Mouse (Mus musculus) hindbrain, embryonic 16.5 days (tissue): ENCODE measurements around the gene Tmed11. TPM values are rescaled to one million over a fixed set of nuclear protein-coding genes. Genes with fewer than 3 reads are reported as not detected.
"Not testable (repeated sequence)": the region's sequence is repeated elsewhere in the genome, so short reads cannot be mapped to it uniquely, and the experiment has no call there.

Experiments used
- ATAC-seq: fragments of 200-750 bp; cut with Nextera tagmentation; 2 replicates; pipeline ENCODE4 v1.8.0; 2017; ENCODE audit warnings: moderate TSS enrichment, moderate library complexity
- H3K27ac ChIP-seq: fragments of 300-500 bp; sonication (generic); 2 replicates; pipeline ENCODE4 v1.5.1; 2014; ENCODE audit warnings: low read depth, mild to moderate bottlenecking, control low read depth, low read length, moderate library complexity
- H3K27me3 ChIP-seq: fragments of 300-500 bp; sonication (generic); replicated peaks from 2 replicates; pipeline ENCODE4 v1.6.1; 2014; ENCODE audit warnings: low read length; ENCODE audit not compliant: control insufficient read depth, insufficient read depth
- H3K36me3 ChIP-seq: fragments of 300-500 bp; sonication (generic); 2 replicates; pipeline ENCODE4 v1.6.1; 2014; ENCODE audit warnings: mild to moderate bottlenecking, low read length, moderate library complexity, mixed read lengths; ENCODE audit not compliant: control insufficient read depth, insufficient read depth
- H3K4me1 ChIP-seq: fragments of 300-500 bp; sonication (generic); 2 replicates; pipeline ENCODE4 v1.6.1; 2014; ENCODE audit warnings: low read depth, low read length; ENCODE audit not compliant: control insufficient read depth, insufficient read depth
- H3K4me2 ChIP-seq: fragments of 300-500 bp; sonication (generic); 2 replicates; pipeline ENCODE4 v1.6.1; 2014; ENCODE audit warnings: mild to moderate bottlenecking, low read length, control low read depth, moderate library complexity
- H3K4me3 ChIP-seq: fragments of 300-500 bp; sonication (generic); 2 replicates; pipeline ENCODE4 v1.5.1; 2014; ENCODE audit warnings: mild to moderate bottlenecking, low read length, control low read depth, moderate library complexity
- H3K9ac ChIP-seq: fragments of 300-500 bp; sonication (generic); 2 replicates; pipeline ENCODE4 v1.6.1; 2014; ENCODE audit warnings: low read depth, mild to moderate bottlenecking, control low read depth, low read length, moderate library complexity
- H3K9me3 ChIP-seq: fragments of 300-500 bp; sonication (generic); 2 replicates; pipeline ENCODE4 v1.6.1; 2014; ENCODE audit warnings: mild to moderate bottlenecking, low read length, moderate library complexity; ENCODE audit not compliant: control insufficient read depth
- WGBS: fragments of 180-500 bp; shearing (Covaris S2); extraction: QIAGEN DNeasy Blood & Tissue Kit; methylation state at CpG from one replicate; pipeline ENCODE4 v1.1.7; 2014; 5-methylcytosine and 5-hydroxymethylcytosine counted together
- polyA plus RNA-seq: library from polyadenylated mRNA; unstranded; fragments of >200 nt; fragmentation: Nextera tagmentation; extraction: Ambion mirVana; gene quantifications from 2 replicates; pipeline ENCODE4 v1.2.1, GENCODE M21; 2015

The Tmed11 gene
- polyA plus RNA-seq, 1 experiment from 2014 or later, result not detected

DNA sequence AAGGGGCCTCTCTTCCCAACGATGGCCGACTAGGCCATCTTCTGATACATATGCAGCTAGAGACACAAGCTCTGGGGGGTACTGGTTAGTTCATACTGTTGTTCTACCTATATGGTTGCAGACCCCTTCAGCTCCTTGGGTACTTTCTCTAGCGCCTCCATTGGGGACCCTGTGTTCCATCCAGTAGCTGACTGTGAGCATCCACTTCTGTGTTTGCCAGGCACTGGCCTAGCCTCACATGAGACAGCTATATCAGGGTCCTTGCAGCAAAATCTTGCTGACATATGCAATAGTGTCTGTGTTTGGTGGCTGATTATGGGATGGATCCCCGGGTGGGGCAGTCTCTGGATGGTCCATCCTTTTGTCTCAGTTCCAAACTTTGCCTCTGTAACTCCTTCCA is 43.9 kb downstream of the Tmed11 start:
- not testable (repeated sequence) for H3K4me1 ChIP-seq, H3K9ac ChIP-seq, H3K27me3 ChIP-seq, H3K36me3 ChIP-seq, H3K27ac ChIP-seq, ATAC-seq, H3K9me3 ChIP-seq, H3K4me2 ChIP-seq, H3K4me3 ChIP-seq
- WGBS, result 92% methylated on average over 4 of the region's 4 CpGs

GRCm38 (mm10) chr5:108750328-108751210 is 44.6 kb downstream of the Tmed11 start:
- Histone ChIP-seq H3K4me1 (no peaks in the 10 kb centered on the region), H3K36me3 (no peaks in the 10 kb centered on the region), H3K27ac (no peak overlapping the region), H3K9me3 (no peaks in the 10 kb centered on the region), H3K27me3 (no peaks in the 10 kb centered on the region), H3K9ac (no peak overlapping the region), H3K4me3 (no peak overlapping the region), H3K4me2 (no peak overlapping the region)
- no peak for ATAC-seq
- WGBS, result 75% methylated on average over 5 of the region's 5 CpGs

DNA sequence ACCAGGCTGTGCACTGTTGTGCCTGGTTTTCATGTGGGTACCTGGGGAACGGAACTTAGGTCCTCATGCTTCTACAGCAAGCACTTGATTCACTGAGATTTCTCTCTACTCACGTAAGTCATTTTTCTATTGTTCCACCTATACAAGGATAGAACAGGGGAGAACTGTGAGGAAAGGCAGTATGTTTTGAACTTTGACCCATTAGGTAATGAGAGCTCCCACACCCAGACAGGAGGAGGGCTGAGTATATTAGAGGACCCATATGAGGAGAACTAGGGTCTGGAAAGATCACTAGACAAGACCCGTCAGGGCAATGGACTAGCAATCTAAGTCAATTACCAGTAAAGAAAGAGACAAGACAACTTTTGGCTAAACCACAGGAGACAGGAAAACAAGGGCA is 50.5 kb downstream of the Tmed11 start:
- no peaks in the 10 kb centered on the region for H3K36me3 ChIP-seq
- H3K4me3 ChIP-seq, result no peak overlapping the region
- no peak overlapping the region for H3K9ac ChIP-seq
- no peak for ATAC-seq
- no peaks in the 10 kb centered on the region for H3K27me3 ChIP-seq
- H3K4me2 ChIP-seq, result no peak overlapping the region
- no peaks in the 10 kb centered on the region for H3K9me3 ChIP-seq
- no peaks in the 10 kb centered on the region for H3K4me1 ChIP-seq
- WGBS, result 84% methylated on average over 3 of the region's 3 CpGs
- no peak overlapping the region for H3K27ac ChIP-seq

DNA sequence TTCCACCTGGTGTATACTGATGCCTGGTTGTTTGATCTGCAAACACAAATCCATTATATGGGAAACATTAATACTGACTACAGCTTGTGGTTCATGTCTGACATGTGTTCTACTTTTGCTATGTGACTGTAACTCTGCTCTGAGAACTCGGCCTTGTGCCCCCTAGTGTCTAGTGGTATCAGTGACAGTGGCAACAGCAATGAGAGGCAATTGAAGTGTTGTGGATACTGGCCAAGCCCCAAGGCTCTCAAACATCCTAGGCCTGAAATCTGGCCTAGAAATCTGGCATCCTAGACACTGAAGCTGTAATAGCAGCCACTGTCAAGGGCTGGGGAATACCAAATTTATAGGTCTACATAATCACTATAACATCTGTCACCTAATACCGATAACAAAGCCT is 51.3 kb downstream of the Tmed11 start:
- Histone ChIP-seq H3K27me3 (no peaks in the 10 kb centered on the region), H3K36me3 (no peaks in the 10 kb centered on the region), H3K9ac (no peak overlapping the region), H3K4me3 (no peak overlapping the region), H3K27ac (no peak overlapping the region), H3K9me3 (no peaks in the 10 kb centered on the region), H3K4me2 (no peak overlapping the region), H3K4me1 (no peaks in the 10 kb centered on the region)
- WGBS, result 69% methylated on average over 2 of the region's 2 CpGs
- ATAC-seq, result no peak

- Histone ChIP-seq H3K9ac (no peak overlapping the region), H3K4me1 (no peaks in the 10 kb centered on the region), H3K9me3 (no peaks in the 10 kb centered on the region), H3K27ac (no peak overlapping the region), H3K27me3 (no peaks in the 10 kb centered on the region), H3K4me2 (no peak overlapping the region), H3K36me3 (no peaks in the 10 kb centered on the region), H3K4me3 (no peak overlapping the region)
- WGBS, result 76% methylated on average over 2 of the region's 2 CpGs
- no peak for ATAC-seq
Observed at GRCm38 (mm10) chr5:108742596-108742995, 52.6 kb downstream of the Tmed11 start.

DNA sequence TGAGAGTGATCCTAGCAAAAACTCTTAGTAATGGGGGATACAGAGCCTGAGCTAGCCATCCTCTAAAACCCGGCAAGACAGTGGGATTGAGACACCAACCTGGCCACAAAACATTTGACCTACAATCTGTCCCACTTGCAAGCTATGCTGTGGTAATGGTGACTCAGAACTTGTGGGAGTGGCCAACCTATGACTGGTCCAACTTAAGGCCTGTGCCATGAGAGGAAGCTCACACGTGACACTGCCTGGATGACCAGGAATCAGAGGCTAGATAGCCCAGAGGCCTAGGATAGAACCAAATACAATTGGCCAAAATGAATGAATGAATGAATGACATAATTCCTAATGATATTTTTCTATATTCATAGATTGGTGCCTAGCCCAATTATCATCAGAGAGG is 53.3 kb downstream of the Tmed11 start:
- no peaks in the 10 kb centered on the region for H3K4me1 ChIP-seq
- H3K27ac ChIP-seq, result no peak overlapping the region
- WGBS, result 85% methylated on average over 2 of the region's 2 CpGs
- no peak overlapping the region for H3K4me3 ChIP-seq
- H3K9me3 ChIP-seq, result no peaks in the 10 kb centered on the region
- no peak overlapping the region for H3K4me2 ChIP-seq
- no peak overlapping the region for H3K9ac ChIP-seq
- H3K27me3 ChIP-seq, result no peaks in the 10 kb centered on the region
- H3K36me3 ChIP-seq, result no peaks in the 10 kb centered on the region
- no peak for ATAC-seq

DNA sequence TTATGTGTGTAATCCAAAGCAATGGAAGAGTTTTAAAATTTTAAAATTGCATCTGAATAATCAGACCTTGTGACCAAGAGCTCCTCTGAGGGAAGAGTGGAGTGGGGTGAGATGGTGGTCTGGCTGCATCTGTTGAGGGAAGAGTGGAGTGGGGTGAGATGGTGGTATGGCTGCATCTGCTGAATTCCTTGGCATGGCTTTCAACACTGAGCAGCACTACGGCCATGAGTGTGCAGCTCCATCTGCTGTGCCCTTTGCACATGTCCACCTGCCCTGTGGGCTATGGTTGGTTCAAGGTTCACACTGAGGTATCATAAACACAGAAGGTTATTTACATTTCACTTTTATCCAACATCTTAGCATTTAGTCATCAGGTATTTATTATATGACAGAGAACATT is 67.7 kb downstream of the Tmed11 start:
- H3K36me3 ChIP-seq, result no peaks in the 10 kb centered on the region
- WGBS, result 94% methylated on average over 1 of the region's 1 CpGs
- H3K27ac ChIP-seq, result no peak overlapping the region
- no peaks in the 10 kb centered on the region for H3K4me1 ChIP-seq
- H3K9me3 ChIP-seq, result no peaks in the 10 kb centered on the region
- no peak for ATAC-seq
- H3K4me3 ChIP-seq, result no peak overlapping the region
- H3K9ac ChIP-seq, result no peak overlapping the region
- no peaks in the 10 kb centered on the region for H3K27me3 ChIP-seq
- H3K4me2 ChIP-seq, result no peak overlapping the region

Other genes with a start within 250 kb of the Tmed11 start
- gene Cplx1, start 245.3 kb downstream of the Tmed11 start, polyA plus RNA-seq, result 238 and 264 TPM in 2 replicates
- 47.5 and 56.5 TPM in 2 replicates for gene Gak, start 165.6 kb downstream of the Tmed11 start, polyA plus RNA-seq
- 28.6 and 30.9 TPM in 2 replicates for gene Tmem175, start 165.6 kb downstream of the Tmed11 start, polyA plus RNA-seq
- gene Idua, start 135.0 kb downstream of the Tmed11 start, polyA plus RNA-seq, result 13.3 and 13.7 TPM in 2 replicates
- gene Dgkq, start 125.7 kb downstream of the Tmed11 start, polyA plus RNA-seq, result 26.6 and 33.4 TPM in 2 replicates
- gene Slc26a1, start 119.8 kb downstream of the Tmed11 start, polyA plus RNA-seq, result 3.6 and 3.9 TPM in 2 replicates
- gene Fgfrl1, start 103.0 kb downstream of the Tmed11 start, polyA plus RNA-seq, result 4.7 and 4.8 TPM in 2 replicates
- 0.25 TPM in 1 of 2 replicates, not detected in the other for gene Rnf212, start 20.4 kb downstream of the Tmed11 start, polyA plus RNA-seq
- not detected in 2 replicates for gene Vmn2r8, start 13.5 kb upstream of the Tmed11 start, polyA plus RNA-seq
- gene Vmn2r9, start 57.2 kb upstream of the Tmed11 start, polyA plus RNA-seq, result not detected in 2 replicates
- not detected in 2 replicates for gene Vmn2r10, start 211.2 kb upstream of the Tmed11 start, polyA plus RNA-seq